Mouse (Mus musculus): ENCODE data around the gene Eif1. TPM values are rescaled to one million over a fixed set of nuclear protein-coding genes. Genes with fewer than 3 reads are reported as not detected.
"Not testable (repeated sequence)": the region's sequence is repeated elsewhere in the genome, so short reads cannot be mapped to it uniquely, and the experiment has no call there.

Gene Eif1
- polyA plus RNA-seq, 1 experiment from 2014 or later: 1,503 TPM

DNA sequence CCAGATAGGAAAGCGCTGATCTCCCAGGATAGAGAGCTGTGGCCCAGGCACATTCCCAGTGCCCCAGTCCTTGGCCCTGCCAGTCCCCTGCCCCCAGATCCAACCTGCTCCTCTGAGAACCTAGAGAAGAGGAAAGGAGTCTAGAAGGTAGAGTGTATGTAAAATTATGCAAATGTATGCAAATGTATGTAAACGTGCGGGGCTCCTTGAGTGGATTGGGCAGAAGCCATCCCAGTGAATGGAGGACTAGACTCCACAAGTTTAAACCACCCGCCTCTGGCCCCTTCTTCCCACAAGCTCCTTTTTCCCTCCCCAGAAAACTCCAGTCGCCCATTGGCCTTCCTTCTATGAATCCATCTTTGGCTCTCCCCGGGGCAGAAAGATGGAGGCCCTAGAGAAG is 26.8 kb upstream of the Eif1 start:
- peaks cover 30% of the 10 kb centered on the region for H3K4me1 ChIP-seq

DNA sequence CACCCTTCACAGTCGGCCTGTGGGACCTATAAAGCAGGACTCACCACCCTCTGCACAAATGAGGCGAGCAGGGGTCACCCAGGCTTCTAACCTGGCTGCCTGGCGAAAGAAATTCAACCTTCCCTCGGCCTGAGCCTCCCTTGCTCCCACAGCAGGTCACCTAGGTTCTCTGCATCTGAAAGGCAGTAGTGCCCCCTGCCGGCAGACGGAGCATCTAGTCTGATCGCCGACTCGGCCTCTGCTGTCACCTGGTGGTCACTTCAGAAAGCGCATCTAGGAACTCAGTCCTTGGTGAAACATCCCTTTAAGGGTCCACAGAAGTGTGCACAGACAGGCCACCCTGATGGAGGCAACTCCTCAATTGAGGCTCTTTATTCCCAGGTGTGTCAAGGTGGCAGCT is 24.4 kb upstream of the Eif1 start:
- H3K27me3 ChIP-seq (ENCODE audit: insufficient read depth, poor library complexity, severe bottlenecking): peaks cover 29% of the 10 kb centered on the region
- no peak overlapping the region for H3K4me3 ChIP-seq
- no peaks in the 10 kb centered on the region for H3K9me3 ChIP-seq
- H3K36me3 ChIP-seq: no peaks in the 10 kb centered on the region
- WGBS: 5% methylated on average over 10 of the region's 10 CpGs
- H3K4me1 ChIP-seq: peaks cover 17% of the 10 kb centered on the region
- peak; percentile 92 for DNase-seq (ENCODE audit: low spot score)
- H3K27ac ChIP-seq: no peak overlapping the region

More for the DNA sequence above, 26.8 kb upstream of the Eif1 start:
- DNase-seq (ENCODE audit: low spot score): no peak
- WGBS: 66% methylated on average over 6 of the region's 6 CpGs
- Histone ChIP-seq H3K27me3 (ENCODE audit: insufficient read depth, poor library complexity, severe bottlenecking) (peaks cover 43% of the 10 kb centered on the region), H3K27ac (no peak overlapping the region), H3K36me3 (no peaks in the 10 kb centered on the region), H3K4me3 (no peak overlapping the region), H3K9me3 (no peaks in the 10 kb centered on the region)

DNA sequence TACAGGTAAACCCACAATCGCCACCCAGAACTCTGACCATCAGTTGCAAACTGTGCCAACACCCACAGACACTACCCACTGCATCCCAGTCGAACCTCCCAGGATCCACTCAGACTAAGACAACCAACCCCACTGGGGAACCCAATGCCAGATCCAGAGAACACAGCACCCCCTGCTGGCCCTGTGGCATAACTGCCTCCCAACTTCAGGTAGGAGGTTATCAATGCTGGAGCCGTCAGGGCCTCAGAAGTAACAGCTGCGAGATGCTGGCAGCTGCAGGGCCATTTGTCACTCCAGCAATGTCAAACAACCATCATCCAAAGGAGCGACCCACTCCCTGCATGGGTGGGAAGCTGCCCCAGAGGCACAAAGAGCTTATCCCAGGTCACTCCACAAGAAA is 21.9 kb upstream of the Eif1 start:
- H3K4me3 ChIP-seq: no peak overlapping the region
- H3K9me3 ChIP-seq: no peaks in the 10 kb centered on the region
- H3K27me3 ChIP-seq (ENCODE audit: insufficient read depth, poor library complexity, severe bottlenecking): peaks cover 27% of the 10 kb centered on the region
- H3K36me3 ChIP-seq: no peaks in the 10 kb centered on the region
- H3K4me1 ChIP-seq: 0 out of 2 replicates have a peak, but pooled peaks cover 4% of the 10 kb centered on the region
- no peak overlapping the region for H3K27ac ChIP-seq
- no peak for DNase-seq (ENCODE audit: low spot score)
- 28% methylated on average over 5 of the region's 5 CpGs for WGBS

DNA sequence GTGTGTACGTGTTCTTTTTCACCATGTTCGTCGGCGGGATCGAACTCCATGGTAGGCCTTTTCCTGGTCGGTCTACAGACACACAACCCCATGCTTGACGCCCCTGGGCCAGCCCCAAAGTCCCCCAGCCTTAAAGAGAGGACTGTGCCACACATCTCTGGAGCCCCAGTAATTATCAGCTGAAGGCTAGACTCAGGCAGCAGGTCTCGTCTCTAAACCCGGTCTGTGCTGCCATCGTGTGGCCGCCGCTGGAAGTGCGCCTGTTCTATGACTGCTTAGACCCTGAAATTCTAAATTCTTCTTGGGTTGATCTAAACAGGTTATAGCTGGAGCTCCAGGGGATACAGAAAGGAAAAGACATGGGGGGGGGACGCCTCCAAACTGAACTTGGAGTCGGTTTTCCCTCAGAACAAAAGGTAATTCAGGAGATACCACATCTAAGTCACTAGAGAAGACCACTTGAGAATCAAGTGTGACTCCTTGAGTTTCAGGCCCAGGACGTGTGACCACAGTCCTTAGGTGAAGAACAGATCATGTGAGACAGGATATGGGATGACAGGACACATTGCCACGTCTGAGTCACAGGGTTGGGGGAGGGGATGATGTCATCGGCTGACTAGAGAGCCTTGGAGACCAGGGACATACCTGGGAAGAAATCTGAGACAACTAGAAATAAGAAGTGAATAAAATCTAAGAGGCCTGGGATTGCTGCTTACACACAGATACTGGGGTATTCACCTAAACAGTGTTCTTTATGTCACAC is 21.2 kb upstream of the Eif1 start:
- H3K36me3 ChIP-seq: no peaks in the 10 kb centered on the region
- peaks cover 21% of the 10 kb centered on the region for H3K27me3 ChIP-seq (ENCODE audit: insufficient read depth, poor library complexity, severe bottlenecking)
- peak; percentile 85 for DNase-seq (ENCODE audit: low spot score)
- H3K9me3 ChIP-seq: no peaks in the 10 kb centered on the region
- H3K4me1 ChIP-seq: 0 out of 2 replicates have a peak, but pooled peaks cover 4% of the 10 kb centered on the region
- 13% methylated on average over 18 of the region's 18 CpGs for WGBS
- no peak overlapping the region for H3K27ac ChIP-seq
- H3K4me3 ChIP-seq: no peak overlapping the region

DNA sequence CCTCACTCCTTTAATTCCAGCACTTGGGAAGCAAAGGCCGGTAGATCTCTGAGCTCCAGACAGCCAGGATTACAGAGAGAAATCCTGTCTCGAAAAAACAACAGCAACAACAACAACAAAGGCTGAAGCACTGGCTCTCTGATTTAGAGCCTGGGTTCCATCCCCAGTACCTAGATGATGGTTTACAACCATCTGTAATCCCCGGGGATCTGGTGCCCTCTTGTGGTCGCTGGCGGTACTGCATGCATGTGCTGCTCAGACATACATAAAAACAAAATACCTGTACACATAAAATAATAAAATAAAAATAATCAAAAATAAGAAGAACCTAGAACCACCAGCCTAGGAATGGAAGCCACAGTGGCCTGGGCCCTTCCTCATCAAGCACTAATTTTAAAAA is 19.4 kb upstream of the Eif1 start:
- DNase-seq (ENCODE audit: low spot score): no peak
- no peaks in the 10 kb centered on the region for H3K9me3 ChIP-seq
- peaks cover 20% of the 10 kb centered on the region for H3K27me3 ChIP-seq (ENCODE audit: insufficient read depth, poor library complexity, severe bottlenecking)
- H3K4me3 ChIP-seq: no peak overlapping the region
- 9% methylated on average over 5 of the region's 5 CpGs for WGBS
- 0 out of 2 replicates have a peak, but pooled peaks cover 4% of the 10 kb centered on the region for H3K4me1 ChIP-seq
- H3K27ac ChIP-seq: no peak overlapping the region
- no peaks in the 10 kb centered on the region for H3K36me3 ChIP-seq

DNA sequence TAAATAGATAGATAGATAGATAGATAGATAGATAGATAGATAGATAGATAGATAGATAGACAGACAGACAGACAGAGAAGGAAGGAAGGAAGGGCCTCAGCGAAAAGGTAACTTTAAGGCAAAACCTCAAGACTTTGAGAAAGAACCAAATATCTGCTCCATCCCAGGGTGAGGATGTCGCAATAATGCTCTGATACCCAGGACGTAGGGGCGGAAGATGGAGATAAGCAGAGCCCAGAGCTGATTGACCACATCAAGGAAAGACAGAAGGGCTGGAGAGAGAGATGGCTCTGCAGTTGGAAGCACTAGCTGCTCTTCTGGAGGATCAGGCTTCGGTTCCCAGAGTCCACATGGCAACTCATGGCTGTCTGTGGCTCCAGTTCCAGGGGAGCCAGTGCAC is 18.4 kb upstream of the Eif1 start:
- no peak overlapping the region for H3K27ac ChIP-seq
- no peak for DNase-seq (ENCODE audit: low spot score)
- H3K9me3 ChIP-seq: no peaks in the 10 kb centered on the region
- peaks cover 12% of the 10 kb centered on the region for H3K27me3 ChIP-seq (ENCODE audit: insufficient read depth, poor library complexity, severe bottlenecking)
- H3K4me1 ChIP-seq: 0 out of 2 replicates have a peak, but pooled peaks cover 4% of the 10 kb centered on the region
- WGBS: 71% methylated on average over 5 of the region's 5 CpGs
- H3K36me3 ChIP-seq: no peaks in the 10 kb centered on the region
- H3K4me3 ChIP-seq: no peak overlapping the region

DNA sequence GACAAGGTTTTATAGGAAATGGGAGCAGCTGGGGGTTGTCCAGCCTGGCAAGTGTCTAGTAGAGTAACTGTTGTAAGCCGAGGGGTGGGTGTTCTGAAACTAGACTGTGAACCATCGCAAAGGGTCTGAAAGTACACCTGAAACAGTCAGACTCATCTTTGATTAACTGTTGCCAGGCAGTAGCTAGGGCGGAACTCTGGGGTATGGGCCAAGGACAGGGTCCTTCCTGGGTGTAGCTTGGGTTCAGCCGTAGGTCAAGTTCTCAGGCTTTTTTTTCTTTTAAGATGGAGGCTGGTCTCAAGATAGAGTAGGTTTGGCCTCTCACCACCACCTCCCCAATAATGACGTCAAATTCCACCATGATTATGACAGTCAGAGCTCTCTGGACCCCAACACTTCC is 11.8 kb upstream of the Eif1 start:
- no peak for DNase-seq (ENCODE audit: low spot score)
- H3K4me1 ChIP-seq: peaks cover 10% of the 10 kb centered on the region
- H3K27ac ChIP-seq: no peak overlapping the region
- H3K9me3 ChIP-seq: no peaks in the 10 kb centered on the region
- no peak overlapping the region for H3K4me3 ChIP-seq
- H3K36me3 ChIP-seq: no peaks in the 10 kb centered on the region
- WGBS: 86% methylated on average over 5 of the region's 5 CpGs
- no peaks in the 10 kb centered on the region for H3K27me3 ChIP-seq (ENCODE audit: insufficient read depth, poor library complexity, severe bottlenecking)

DNA sequence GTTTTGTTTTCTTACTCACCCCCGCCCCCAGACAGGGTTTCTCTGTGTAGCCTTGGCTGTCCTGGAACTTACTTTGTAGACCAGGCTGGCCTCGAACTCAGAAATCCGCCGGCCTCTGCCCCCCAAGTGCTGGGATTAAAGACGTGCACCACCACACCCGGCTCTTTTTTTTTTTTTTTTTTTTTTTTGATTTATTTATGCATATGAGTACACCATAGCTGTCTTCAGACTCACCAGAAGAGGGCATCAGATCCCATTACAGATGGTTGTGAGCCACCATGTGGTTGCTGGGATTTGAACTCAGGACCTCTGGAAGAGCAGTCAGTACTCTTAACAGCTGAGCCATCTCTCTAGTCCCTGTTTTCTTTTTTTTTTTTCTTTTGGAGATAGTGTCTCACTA is 11.0 kb upstream of the Eif1 start:
- H3K4me3 ChIP-seq: not testable (repeated sequence)
- WGBS: 90% methylated on average over 6 of the region's 6 CpGs

DNA sequence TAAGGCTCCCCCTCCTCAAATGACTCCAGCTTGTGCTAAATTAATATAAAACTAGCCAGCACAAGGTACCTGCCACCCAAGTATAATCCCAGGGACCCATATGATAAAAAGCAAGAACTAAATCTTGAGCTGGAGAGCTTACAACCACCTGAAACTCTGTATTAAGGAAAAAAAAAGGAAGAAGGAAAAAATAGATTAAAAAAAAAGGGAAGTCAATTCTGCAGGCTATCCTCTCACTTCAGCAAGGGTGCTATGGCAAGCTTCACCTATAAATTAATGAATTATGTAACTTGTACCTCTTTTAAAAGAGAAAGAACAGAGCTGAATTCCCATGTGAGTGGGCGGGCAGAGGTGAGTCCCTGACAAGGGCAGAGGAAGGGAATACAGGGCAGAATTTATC is 8.0 kb upstream of the Eif1 start:
- H3K36me3 ChIP-seq: no peaks in the 10 kb centered on the region
- WGBS: 53% methylated on average over 1 of the region's 1 CpGs
- H3K27ac ChIP-seq: peak overlapping the region; percentile 62; the same call in 1 of the 2 replicates

More for the DNA sequence above, 11.0 kb upstream of the Eif1 start:
- H3K36me3 ChIP-seq; H3K9me3 ChIP-seq; H3K4me1 ChIP-seq; DNase-seq (ENCODE audit: low spot score); H3K27me3 ChIP-seq (ENCODE audit: insufficient read depth, poor library complexity, severe bottlenecking); H3K27ac ChIP-seq: not testable (repeated sequence)

DNA sequence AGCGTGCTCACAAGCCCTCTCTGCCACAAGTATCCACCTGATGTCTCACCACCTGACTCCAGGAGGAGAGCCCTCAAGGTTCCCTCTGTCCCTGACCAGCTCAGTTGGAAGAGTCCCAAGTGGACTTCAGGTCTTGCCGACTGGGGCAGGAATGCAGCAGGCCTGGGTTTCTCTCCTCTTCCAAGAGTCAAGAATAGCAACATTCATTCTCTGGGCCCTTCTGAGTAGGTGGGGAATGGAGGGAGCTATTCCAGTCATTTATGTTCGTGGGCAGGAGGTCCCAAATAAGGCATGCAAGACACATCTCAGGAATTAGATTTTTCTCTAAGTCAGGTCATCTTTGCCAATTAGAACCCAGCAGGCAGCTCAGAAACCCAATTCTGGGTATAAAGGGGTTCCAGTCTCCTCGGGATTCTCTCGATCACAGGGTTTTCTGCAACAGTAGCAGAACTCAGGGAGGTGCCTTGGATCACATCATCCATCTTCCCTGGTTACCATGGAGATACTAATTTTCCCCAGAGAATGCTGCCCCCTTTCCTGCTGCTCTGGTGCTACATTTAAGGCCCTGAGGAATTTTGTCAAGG is 7.5 kb upstream of the Eif1 start:
- H3K4me1 ChIP-seq: peaks cover 10% of the 10 kb centered on the region
- no peak overlapping the region for H3K4me3 ChIP-seq
- 26% methylated on average over 5 of the region's 5 CpGs for WGBS
- H3K9me3 ChIP-seq: no peaks in the 10 kb centered on the region
- DNase-seq (ENCODE audit: low spot score): no peak
- H3K36me3 ChIP-seq: no peaks in the 10 kb centered on the region
- H3K27ac ChIP-seq: peak overlapping the region; percentile 75
- H3K27me3 ChIP-seq (ENCODE audit: insufficient read depth, poor library complexity, severe bottlenecking): no peaks in the 10 kb centered on the region

More for the DNA sequence above, 8.0 kb upstream of the Eif1 start:
- Histone ChIP-seq H3K9me3 (no peaks in the 10 kb centered on the region), H3K4me3 (no peak overlapping the region), H3K4me1 (peaks cover 10% of the 10 kb centered on the region), H3K27me3 (ENCODE audit: insufficient read depth, poor library complexity, severe bottlenecking) (no peaks in the 10 kb centered on the region)
- DNase-seq (ENCODE audit: low spot score): no peak

DNA sequence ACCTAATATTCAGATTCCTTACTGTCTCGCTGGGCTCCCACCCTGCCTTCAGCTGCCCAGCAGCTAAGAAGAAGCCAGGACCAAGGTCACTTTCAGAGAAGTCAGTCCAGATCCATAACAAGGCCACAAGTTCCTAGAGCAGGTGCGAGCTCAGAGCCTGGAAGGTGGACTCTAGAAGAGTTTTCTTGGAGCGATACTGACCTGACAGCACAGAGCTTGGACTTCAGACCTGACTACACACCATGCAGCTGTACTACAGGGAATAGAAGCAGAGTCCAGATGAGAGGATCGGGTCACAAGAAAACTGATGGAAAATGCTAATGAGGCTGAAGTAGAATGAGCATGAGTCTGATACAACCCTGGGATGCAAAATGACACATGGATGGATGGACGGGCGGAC is 6.3 kb upstream of the Eif1 start:
- WGBS: 86% methylated on average over 6 of the region's 6 CpGs
- H3K27me3 ChIP-seq (ENCODE audit: insufficient read depth, poor library complexity, severe bottlenecking): no peaks in the 10 kb centered on the region
- peaks cover 10% of the 10 kb centered on the region for H3K4me1 ChIP-seq
- peak overlapping the region; percentile 19; the same call in 1 of the 2 replicates for H3K27ac ChIP-seq
- no peaks in the 10 kb centered on the region for H3K36me3 ChIP-seq
- no peak overlapping the region for H3K4me3 ChIP-seq
- H3K9me3 ChIP-seq: no peaks in the 10 kb centered on the region
- DNase-seq (ENCODE audit: low spot score): no peak

DNA sequence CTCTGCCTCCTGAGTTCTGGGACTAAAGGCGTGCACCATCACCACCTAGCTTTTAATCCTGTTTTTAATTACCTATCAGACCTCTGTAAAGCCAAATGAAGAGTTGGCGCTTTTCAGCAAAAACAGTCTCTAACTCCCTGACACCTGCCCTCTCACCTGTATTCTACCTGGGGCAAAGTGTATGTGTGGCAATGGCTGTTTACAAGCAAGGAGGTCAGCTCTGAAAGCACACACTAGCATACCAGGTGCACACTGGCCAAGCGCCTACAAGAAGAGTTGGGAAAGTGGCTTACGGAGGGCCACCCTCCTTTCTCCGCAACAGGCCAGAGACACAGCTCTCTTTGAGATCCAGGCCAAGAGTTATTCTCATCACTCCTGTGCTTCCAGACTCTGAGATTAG is 4.2 kb upstream of the Eif1 start:
- 87% methylated on average over 5 of the region's 5 CpGs for WGBS
- no peak overlapping the region for H3K27ac ChIP-seq
- H3K9me3 ChIP-seq: no peaks in the 10 kb centered on the region
- DNase-seq (ENCODE audit: low spot score): no peak
- peaks cover 2% of the 10 kb centered on the region; the same call in 1 of the 2 replicates for H3K36me3 ChIP-seq
- no peak overlapping the region for H3K4me3 ChIP-seq
- H3K27me3 ChIP-seq (ENCODE audit: insufficient read depth, poor library complexity, severe bottlenecking): no peaks in the 10 kb centered on the region
- peaks cover 10% of the 10 kb centered on the region for H3K4me1 ChIP-seq

DNA sequence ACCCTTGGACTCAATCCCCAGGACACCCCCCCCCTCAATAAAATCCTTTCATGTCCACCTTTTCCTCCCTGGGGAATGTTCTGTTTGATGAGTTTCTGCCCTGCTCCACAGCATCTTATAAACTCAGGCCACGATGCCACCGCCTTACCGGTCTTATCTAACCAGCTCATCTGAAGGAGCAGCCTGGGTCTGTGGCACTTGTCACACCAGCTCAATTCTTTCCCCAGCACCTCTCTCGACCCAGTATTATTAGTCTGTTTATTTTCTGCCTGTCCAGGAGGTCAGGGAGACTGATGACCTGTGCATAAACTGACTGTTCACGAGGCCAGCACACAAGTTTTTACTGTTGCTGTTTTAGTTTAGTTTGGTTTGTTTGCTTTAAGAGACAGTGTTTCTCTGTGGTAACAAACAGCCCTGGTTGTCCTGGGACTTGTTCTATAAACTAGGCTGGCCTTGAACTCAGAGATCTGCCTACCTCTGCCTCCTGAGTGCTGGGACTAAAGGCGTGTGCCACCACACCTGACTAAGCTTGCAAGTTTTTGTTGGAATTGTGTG is 1.8 kb upstream of the Eif1 start:
- Histone ChIP-seq H3K27me3 (ENCODE audit: insufficient read depth, poor library complexity, severe bottlenecking) (no peaks in the 10 kb centered on the region), H3K4me3 (no peak overlapping the region), H3K36me3 (peaks cover 23% of the 10 kb centered on the region), H3K4me1 (no peaks in the 10 kb centered on the region), H3K9me3 (no peaks in the 10 kb centered on the region), H3K27ac (no peak overlapping the region)
- 58% methylated on average over 6 of the region's 6 CpGs for whole genome bisulfite sequencing
- no peak for DNase-seq (ENCODE audit: low spot score)

Measured in heart, embryonic 10.5 days (tissue).